8 mouse cellular contexts compared by ENCODE assay signal in the genomic region with DNA sequence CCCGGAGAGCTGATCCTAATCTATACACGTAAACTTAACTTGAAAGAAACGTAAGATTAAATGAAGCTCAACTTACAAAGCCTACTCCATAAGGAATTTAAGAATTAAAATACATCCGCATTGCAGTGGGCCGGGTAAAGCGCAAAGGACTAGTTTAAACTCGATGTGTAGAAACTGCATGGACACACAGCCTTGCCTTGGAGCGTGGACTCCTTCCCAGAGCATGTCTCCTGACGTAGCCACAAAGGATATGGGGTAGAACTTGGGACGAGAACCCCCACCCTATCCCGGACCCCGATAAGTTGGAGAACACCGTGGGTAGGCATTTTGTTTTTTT. TPM values are rescaled to one million over a fixed set of nuclear protein-coding genes. Genes with fewer than 3 reads are reported as not detected.
DNase-seq lines count a peak whose midpoint lies in the region; ATAC-seq and TF ChIP-seq lines count a peak whose summit lies in the region.

No protein-coding gene starts in this region.

- no peak for TF ChIP-seq CTCF in thymus, adult 2 months (IDR thresholded peaks at IDR 0.05; ENCODE audit: borderline replicate concordance, control insufficient read depth, extremely low read depth, insufficient read depth, low read length, poor library complexity)

- H3K27ac ChIP-seq in heart, embryonic 10.5 days, result peak overlapping the region; percentile 99
- peak overlapping the region; percentile 46 for H3K27ac ChIP-seq in thymus, adult 2 months (ENCODE audit: control insufficient read depth, insufficient read depth, low read length)
- peak overlapping the region; percentile 88 for H3K27ac ChIP-seq in liver, embryonic 13.5 days

- H3K9me3 ChIP-seq in heart, embryonic 10.5 days, result no peaks in the 10 kb centered on the region
- H3K9me3 ChIP-seq in liver, embryonic 13.5 days (replicated peaks), result no peaks in the 10 kb centered on the region

- ATAC-seq in liver, embryonic 13.5 days (ENCODE audit: low read depth), result no peak
- ATAC-seq in cerebellum, adult (ENCODE audit: insufficient number of reproducible peaks, low FRiP score, low TSS enrichment), result no peak

- peak overlapping the region; percentile 82 for H3K4me3 ChIP-seq in heart, embryonic 10.5 days
- H3K4me3 ChIP-seq in thymus, adult 2 months (ENCODE audit: control insufficient read depth, insufficient read depth, low read length), result peak overlapping the region; percentile 97
- H3K4me3 ChIP-seq in liver, embryonic 13.5 days (replicated peaks), result peak overlapping the region; percentile 86

- H3K27me3 ChIP-seq in heart, embryonic 10.5 days (ENCODE audit: insufficient read depth, poor library complexity, severe bottlenecking), result no peaks in the 10 kb centered on the region
- no peaks in the 10 kb centered on the region for H3K27me3 ChIP-seq in thymus, adult 2 months (ENCODE audit: control insufficient read depth, insufficient read depth, low read length)
- no peaks in the 10 kb centered on the region for H3K27me3 ChIP-seq in liver, embryonic 13.5 days

- H3K4me2 ChIP-seq in liver, embryonic 13.5 days, result peak overlapping the region; percentile 98

- peak overlapping the region; percentile 95 for H3K9ac ChIP-seq in liver, embryonic 13.5 days

- no peak for DNase-seq in heart, embryonic 10.5 days (ENCODE audit: low spot score)
- no peak for DNase-seq in heart, postnatal 36 days
- DNase-seq in thymus, adult 2 months, result no peak
- no peak for DNase-seq in thymus, postnatal 4 days
- no peak for DNase-seq in liver, embryonic 13.5 days
- no peak for DNase-seq in adrenal gland, adult 18-20 months (ENCODE audit: low spot score in 2 of 2)
- DNase-seq in kidney, adult 8-10 months, result no peak

- no peak for TF ChIP-seq POLR2A in thymus, adult 2 months (IDR thresholded peaks at IDR 0.05; ENCODE audit: control insufficient read depth, extremely low read depth, insufficient read depth, low read length, poor library complexity)

- peaks cover 36% of the 10 kb centered on the region for H3K4me1 ChIP-seq in heart, embryonic 10.5 days
- peaks cover 7% of the 10 kb centered on the region for H3K4me1 ChIP-seq in thymus, adult 2 months (replicated peaks; ENCODE audit: control insufficient read depth, insufficient read depth, low read length)
- H3K4me1 ChIP-seq in liver, embryonic 13.5 days (replicated peaks), result peaks cover 53% of the 10 kb centered on the region

- H3K36me3 ChIP-seq in heart, embryonic 10.5 days, result no peaks in the 10 kb centered on the region
- no peaks in the 10 kb centered on the region for H3K36me3 ChIP-seq in thymus, adult 2 months (ENCODE audit: control insufficient read depth, insufficient read depth, low read length)
- no peaks in the 10 kb centered on the region for H3K36me3 ChIP-seq in liver, embryonic 13.5 days

- WGBS in heart, embryonic 10.5 days, result under 1% methylated on average over 13 of the region's 13 CpGs
- under 1% methylated on average over 13 of the region's 13 CpGs for WGBS in thymus, adult 2 months
- WGBS in liver, embryonic 13.5 days (ENCODE audit: insufficient replicate concordance), result 1% methylated on average over 13 of the region's 13 CpGs

- intact Hi-C loops in heart, postnatal 36 days (cut with DNase I), result loop anchor here (2.0 to 5.0 kb wide), 7 partner anchors 54 to 936 kb away; no protein-coding TSS in a partner anchor

RNA-seq across cellular contexts. Expression of gene Jarid2, which starts 3.7 kb away (rescaled TPM):
- polyA plus RNA-seq in heart, embryonic 10.5 days (2016; fragmentation: Nextera tagmentation; extraction: Ambion mirVana), result 37.0 and 39.8 TPM in 2 replicates
- 10 to 100 TPM; 24.5 to 32.7 TPM for total RNA-seq in heart, postnatal 36 days (2021)
- polyA plus RNA-seq in thymus, adult 2 months (2012; rRNA removed), result 23.7 and 24.8 TPM in 2 replicates
- 8.0 and 11.6 TPM in 2 replicates for polyA plus RNA-seq in liver, embryonic 13.5 days (2015; fragmentation: Nextera tagmentation; extraction: Ambion mirVana)
- 10 to 100 TPM; 17.7 to 51.9 TPM for total RNA-seq in adrenal gland, adult 18-20 months (2021)

Comparison
In these comparisons a context has a peak if more than half of its experiments do, and no peak if none do; other contexts are left out.
1. H3K27ac ChIP-seq: peak in every context shown above with its lines; median percentile 99 in heart, embryonic 10.5 days; 88 in liver, embryonic 13.5 days; 46 in thymus, adult 2 months.